Mouse (Mus musculus) inflammation-experienced regulatory T-cells (primary cell): Measurements from ENCODE around the gene Nif3l1. TPM values are rescaled to one million over a fixed set of nuclear protein-coding genes. Genes with fewer than 3 reads are reported as not detected.

Experiments
- polyA plus RNA-seq, 2 experiments: library from polyadenylated mRNA; unstranded; fragments of 100-300 nt; shearing (Covaris generic); gene quantifications; one replicate each; pipeline ENCODE4 v1.2.1; 2017

Nif3l1 gene
- polyA plus RNA-seq, result 10 to 100 TPM; 29.0 to 35.6 TPM

GRCm38 (mm10) chr1:58445143-58445722 is at the start of gene Nif3l1, which contains the start of gene Ppil3:
Gene Nif3l1, plus strand, starts transcription at chr1:58445151.
Gene Ppil3, minus strand, starts transcription at chr1:58445486.

GRCm38 (mm10) chr1:58423371-58424248 is 21.3 kb upstream of the Nif3l1 start, which contains the start of gene Clk1:
Gene Clk1, minus strand, starts transcription at chr1:58424066.

GRCm38 (mm10) chr1:58504577-58505254 is 59.8 kb downstream of the Nif3l1 start, which contains the start of gene Orc2:
Gene Orc2, minus strand, starts transcription at chr1:58505109.

Other genes starting within 250 kb of the Nif3l1 start
- 1 to 10 TPM in 1 of 2 experiments, under 1 TPM in 1; 0.74 to 1.5 TPM for gene Aox4, start 234.8 kb upstream of the Nif3l1 start, polyA plus RNA-seq
- under 1 TPM; 0.06 to 0.16 TPM for gene Aox2, start 166.8 kb upstream of the Nif3l1 start, polyA plus RNA-seq
- 100 to 1,000 TPM; 325 to 394 TPM for gene Bzw1, start 52.3 kb upstream of the Nif3l1 start, polyA plus RNA-seq
- 100 to 1,000 TPM; 323 to 352 TPM for gene Clk1, start 21.1 kb upstream of the Nif3l1 start, polyA plus RNA-seq
- gene Ppil3, start 335 bp downstream of the Nif3l1 start, polyA plus RNA-seq, result 10 to 100 TPM; 50.0 to 66.4 TPM
- gene Orc2, start 60.0 kb downstream of the Nif3l1 start, polyA plus RNA-seq, result 10 to 100 TPM; 24.6 to 32.0 TPM
- gene Fam126b, start 141.2 kb downstream of the Nif3l1 start, polyA plus RNA-seq, result 10 to 100 TPM in 1 of 2 experiments, 1 to 10 TPM in 1; 6.3 to 13.1 TPM
- gene Ndufb3, start 141.2 kb downstream of the Nif3l1 start, polyA plus RNA-seq, result 100 to 1,000 TPM; 112 TPM